Mouse (Mus musculus) C2C12 (cell line): ENCODE results near the gene Pik3r5.

ENCODE experiments used
- CTCF ChIP-seq: IDR thresholded peaks from one replicate; pipeline ENCODE4 v1.5.1; 2011; ENCODE audit not compliant: control insufficient read depth, insufficient read depth, insufficient read length
- FOSL1 ChIP-seq: IDR thresholded peaks from one replicate; pipeline ENCODE4 v1.8.0; 2011; ENCODE audit warnings: mild to moderate bottlenecking, low read length; ENCODE audit not compliant: poor library complexity, insufficient read depth, severe bottlenecking
- MYOG ChIP-seq: IDR thresholded peaks from one replicate; pipeline ENCODE4 v1.6.1; 2011; ENCODE audit not compliant: control insufficient read depth, insufficient read length; ENCODE audit errors: extremely low read depth

- TF ChIP-seq CTCF = no peak
- TF ChIP-seq FOSL1 = no peak
- no peak for TF ChIP-seq MYOG
Measured at GRCm38 (mm10) chr11:68498999-68499699, 67.2 kb downstream of the Pik3r5 start.
